Mouse (Mus musculus) right cerebral cortex, postnatal 4 days (tissue): ENCODE measurements around the gene Pdyn.

ENCODE experiments used
- DNase-seq: peaks from one replicate; pipeline ENCODE4 v3.0.0-alpha.2; 2022

Pdyn gene

DNA sequence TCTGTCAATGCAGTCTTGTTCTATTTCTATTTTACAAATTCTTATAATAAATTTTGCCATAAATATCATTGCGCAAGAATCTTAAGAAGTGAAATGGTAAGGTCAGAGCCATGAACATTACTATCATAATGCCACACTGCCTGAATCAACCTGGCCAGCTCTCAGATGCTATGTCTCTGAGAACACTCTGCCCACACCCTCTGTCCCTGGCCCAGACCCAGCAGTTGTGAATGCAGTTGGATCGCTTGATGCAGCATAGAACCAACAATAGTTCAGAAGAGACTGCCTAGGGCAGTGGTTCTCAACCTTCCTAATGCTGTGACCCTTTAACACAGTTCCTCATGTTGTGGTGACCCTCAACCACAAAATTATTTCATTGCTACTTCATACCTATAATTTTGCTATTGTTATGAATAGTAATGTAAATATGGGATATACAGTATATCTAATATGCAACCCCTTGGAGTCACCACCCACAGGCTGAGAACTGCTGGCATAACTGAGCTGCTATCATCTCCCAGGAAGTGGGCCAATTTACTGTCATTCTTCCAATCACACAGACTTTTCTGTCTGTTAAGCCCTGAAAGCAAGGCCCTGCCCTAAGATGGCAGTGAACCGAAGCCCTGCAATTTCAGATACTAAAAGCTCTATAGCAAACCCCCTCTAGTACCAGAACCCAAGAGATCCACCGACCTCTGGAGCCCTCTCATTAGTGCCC lies 45.3 kb downstream of the Pdyn start:
- DNase-seq = no peak

DNA sequence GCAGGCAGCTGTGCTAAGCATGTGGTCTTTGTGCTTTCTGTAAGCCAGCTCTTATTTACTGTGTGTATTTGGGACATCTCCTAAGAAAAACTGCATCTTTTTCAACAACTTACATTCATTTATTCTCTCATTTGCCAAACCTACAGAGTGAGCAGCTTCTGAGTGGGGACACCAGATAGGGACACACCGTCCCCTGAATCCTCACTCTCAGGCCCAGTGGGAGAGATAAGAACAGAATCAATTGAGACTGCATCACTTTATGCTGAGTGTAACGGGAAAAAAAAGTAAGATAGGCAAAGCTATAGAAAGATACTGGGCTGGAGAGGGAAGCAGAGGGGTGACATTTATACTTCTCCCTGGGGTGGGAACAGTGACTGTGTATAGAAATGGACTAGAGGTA lies 46.0 kb downstream of the Pdyn start:
- no peak for DNase-seq

DNA sequence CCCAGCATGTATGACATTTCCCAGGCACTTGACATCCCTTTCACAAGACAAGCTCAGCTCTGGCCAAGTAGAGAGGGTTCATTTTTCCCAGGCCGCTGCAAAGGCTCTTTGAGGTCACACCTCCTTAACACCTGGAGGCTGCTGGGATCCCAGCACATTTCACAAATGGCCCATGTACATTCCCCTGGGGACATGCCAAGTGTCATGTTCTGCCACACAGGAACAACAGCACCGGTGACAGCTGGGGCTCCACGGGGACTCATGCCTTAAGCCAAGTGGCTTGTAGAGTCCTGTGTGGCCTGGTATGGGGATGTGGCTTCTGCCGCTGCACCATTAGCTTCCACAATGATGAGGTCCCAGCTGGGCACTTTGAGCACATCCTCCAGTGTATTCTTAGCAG lies 47.0 kb downstream of the Pdyn start:
- no peak for DNase-seq
